Mouse (Mus musculus) urinary bladder, postnatal 25 days (tissue): Measurements from ENCODE around the gene Dnah12.
"Not testable (repeated sequence)": the region's sequence is repeated elsewhere in the genome, so short reads cannot be mapped to it uniquely, and the experiment has no call there.

ENCODE experiments used
- DNase-seq: peaks from one replicate; pipeline ENCODE4 v3.0.0; 2022; ENCODE audit warnings: low spot score

Gene Dnah12

DNA sequence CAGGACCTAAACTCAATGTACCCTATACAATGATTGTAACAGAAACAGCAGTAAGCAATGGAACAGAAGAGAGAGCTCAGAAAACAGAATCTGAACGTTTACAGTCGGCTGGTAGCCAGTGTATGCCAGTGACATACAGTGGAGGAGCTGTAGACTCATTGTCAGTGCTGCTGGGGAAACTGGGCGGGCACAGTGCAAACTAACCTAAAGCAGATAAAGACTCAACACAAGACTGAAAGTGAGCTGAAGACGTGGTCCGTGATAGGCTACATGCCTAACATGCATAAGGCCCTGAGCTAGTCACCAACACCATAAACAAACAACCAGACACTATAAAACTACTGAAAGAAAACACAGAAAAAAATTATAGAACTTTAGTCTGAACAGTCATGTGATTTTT is 188.6 kb downstream of the Dnah12 start:
- no peak for DNase-seq

DNA sequence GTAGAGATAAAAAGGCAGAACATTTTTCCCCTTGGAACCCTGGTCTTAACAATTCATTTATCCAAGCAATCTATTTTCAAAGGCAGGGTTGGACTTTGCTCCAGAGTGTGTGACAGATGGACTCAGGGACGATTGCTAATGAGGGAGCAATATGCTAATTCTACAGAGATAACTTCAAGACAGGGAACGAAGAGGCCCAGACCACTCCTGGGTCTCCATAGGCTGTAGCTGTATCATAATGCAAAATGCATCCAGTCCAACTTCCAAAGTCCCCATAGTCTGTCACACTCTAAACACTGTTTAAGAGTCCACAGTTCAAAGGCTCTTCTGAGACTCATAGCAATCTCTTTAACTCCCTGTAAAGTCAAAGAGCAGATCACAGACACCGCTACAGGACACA is 194.2 kb downstream of the Dnah12 start:
- no peak for DNase-seq

DNA sequence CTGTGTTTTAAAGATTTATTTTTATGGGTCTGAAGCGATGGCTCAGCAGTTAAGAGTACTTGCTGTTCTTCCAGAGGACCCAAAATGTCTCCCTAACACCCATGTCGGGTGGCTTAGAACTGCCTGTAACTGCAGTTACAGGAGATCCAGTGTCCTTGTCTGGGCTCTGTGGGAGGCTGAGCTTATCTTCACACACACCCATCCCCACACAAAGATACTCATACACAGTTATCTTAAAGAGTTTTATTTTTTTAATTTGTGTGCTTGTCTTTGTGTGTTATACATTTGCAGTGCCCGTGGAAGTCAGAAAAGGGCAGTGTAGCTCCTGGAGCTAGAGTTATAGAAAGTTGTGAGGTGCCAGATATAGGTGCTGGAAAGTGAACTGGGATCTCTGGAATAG is 197.7 kb downstream of the Dnah12 start:
- DNase-seq: no peak

DNA sequence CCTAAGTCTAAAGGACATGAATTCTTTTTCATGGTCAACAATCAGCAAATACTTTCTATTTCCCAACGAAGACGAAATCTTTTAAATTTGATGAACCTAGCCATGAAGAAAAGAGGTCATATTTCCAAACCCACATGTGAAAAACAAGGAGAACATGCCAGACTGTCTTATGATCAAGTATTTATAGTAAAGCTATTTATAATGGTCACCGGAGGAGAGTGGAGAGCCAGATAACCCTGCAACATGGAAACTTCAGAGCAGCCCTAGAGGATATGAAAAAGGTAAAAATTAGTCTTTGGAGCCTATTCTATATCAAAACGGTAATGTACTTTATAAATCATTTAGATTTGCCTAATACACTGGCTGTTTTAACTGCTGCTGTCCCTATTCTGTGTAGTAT is 201.3 kb downstream of the Dnah12 start, which contains the start of gene Asb14:
TSS of gene Asb14 (plus strand) at position 166 of the 400 bp plus-strand sequence.
- DNase-seq: no peak

DNA sequence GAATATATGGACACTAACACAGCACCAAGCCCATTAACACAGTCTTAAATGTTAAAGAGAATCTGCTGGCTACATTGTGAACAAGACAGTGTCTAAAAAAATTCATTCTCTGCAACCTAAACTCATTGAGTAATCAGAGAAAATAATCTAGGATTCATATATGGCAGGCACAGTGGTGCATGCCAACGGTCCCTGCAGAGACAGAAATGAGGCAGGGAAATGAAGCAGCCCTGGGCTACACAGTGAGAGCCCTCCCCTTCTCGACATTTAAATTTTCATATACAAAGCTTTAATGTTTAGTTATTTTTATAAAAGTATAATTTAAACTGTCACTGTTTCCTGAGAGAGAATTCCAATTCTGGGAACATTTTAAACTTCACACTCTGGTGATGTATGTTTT is 206.4 kb downstream of the Dnah12 start:
- DNase-seq: no peak

DNA sequence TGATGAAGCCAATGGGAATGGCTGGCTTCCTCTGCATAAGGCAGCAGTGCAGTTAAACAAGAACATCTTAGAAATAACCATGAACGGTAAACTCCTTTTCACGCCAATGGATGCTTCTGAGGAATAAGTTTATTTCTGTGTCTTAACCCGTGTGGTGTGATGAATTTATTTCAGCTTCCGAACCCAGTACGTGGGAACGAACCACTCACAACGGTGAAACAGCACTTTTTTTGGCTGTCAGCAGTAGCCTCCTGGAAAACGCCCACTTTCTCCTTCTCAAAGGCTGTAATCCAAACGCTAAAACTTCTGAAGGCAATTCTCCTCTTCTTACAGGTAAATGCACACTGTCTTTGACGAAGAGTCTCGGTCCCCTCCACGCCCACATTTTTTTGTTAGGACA is 207.8 kb downstream of the Dnah12 start:
- no peak for DNase-seq

DNA sequence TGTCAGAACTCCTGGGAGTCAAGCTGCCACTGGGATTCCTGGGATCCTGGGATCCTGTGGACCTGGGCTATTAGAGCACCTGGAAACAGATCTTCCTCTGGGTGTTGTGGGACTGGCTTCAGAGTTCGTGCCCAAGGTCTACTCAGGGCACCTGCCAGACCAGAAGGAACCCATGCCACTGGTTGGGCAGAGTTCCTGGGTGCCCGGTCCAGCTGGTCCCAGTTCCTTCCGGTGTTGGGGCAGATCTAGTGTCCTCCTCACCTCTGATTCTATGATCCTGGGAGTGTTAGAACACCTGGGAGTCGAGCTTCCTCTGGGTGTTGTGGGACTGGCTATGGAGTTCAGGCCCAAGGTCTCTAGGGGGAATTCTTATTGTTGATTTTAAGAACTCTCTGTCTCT is 214.3 kb downstream of the Dnah12 start:
- no peak for DNase-seq

DNA sequence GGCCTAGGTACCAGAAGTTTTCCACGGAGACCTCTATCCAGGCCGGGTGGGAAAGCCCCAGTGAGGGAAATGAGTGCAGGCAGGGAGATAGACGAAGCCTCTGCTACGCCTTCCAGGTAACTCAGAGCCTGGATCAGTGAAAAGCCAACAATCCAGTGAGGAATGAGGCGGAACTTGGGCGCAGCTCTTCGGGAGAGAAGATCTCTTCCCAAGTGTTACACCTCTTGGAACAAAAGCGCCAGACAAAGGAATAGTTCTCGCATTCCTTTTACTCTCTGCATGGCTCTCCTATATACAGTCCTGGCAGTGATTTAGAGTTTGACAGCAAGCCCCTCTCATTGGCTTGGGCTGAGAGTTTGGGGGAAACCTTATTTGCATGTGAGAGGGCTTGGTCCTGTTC is 217.4 kb downstream of the Dnah12 start:
- DNase-seq: not testable (repeated sequence)

DNA sequence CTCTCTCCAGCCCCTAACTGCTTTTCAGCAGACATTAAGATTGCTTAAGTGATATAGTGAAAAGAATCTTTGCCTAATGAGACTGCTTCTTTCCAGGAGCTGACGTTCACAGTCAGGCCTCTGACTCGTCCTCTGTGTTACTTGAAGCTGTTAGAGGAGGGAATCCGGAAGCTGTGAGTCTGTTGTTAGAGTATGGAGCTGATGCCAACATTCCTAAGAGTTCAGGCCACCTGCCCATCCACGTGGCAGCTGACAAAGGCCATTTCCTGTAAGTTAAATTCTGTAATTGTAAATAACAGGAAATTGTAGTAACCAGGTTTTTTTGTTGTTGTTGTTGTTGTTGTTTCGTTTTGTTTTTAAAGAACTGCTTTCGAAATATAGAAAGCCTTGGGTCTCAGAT is 218.1 kb downstream of the Dnah12 start:
- no peak for DNase-seq

DNA sequence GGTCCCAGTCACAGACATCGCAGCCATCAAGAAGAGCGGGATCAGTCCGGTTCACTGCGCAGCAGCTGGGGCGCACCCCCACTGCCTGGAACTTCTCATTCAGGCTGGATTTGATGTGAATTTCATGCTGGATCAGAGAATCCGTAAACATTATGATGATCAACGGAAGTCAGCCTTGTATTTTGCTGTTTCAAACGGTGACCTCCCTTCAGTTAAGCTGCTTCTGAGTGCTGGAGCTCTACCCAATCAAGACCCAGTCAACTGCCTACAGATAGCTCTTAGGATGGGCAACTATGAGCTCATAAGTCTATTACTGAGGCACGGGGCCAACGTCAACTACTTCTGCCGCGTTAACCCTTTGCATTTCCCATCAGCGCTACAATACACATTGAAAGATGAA is 218.8 kb downstream of the Dnah12 start:
- no peak for DNase-seq

DNA sequence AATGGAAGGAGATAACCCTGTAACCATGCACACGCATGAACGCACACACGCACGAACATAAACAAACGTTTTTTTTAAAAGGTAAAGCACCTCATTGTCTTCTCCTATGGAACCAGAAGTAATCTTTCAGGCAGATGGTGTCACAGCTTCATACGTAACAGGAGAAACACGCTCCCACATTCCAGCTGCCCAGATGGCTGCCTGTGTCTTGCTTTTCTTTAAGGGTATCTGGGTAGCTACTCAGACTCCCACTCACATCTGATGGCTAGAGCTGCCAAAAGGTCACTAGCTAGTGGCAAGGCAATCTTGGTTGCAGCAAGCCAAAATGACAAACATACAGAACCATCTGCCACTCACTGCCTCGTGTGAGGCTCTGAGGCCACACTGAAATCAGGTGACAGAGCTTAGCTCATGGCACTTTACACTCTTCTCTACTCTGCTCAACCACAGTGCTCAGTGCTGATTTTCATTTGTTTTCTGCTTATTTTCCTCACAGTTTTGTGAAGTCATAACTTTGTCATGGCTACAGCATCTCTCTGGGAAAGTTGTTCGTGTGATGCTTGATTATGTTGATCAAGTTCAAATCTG is 220.7 kb downstream of the Dnah12 start:
- DNase-seq: no peak

DNA sequence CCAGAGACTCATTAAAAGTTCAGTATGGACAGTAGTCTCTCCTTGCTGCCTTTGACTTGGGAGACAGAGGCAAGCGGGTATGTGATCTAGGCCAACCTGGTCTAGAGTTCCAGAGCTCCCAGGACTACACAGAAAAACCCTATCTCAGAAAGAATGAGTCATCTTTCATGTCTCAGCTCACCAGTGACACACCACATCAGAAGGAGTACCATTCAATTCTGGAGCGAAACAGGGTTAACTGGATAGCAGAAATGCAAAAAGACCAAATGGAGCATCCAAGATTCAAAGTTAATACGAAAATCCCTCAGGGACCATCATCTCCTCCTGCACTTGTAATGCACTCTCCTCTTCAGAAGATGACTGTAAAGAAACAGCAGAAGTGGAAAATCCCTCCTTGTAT is 226.2 kb downstream of the Dnah12 start:
- no peak for DNase-seq

DNA sequence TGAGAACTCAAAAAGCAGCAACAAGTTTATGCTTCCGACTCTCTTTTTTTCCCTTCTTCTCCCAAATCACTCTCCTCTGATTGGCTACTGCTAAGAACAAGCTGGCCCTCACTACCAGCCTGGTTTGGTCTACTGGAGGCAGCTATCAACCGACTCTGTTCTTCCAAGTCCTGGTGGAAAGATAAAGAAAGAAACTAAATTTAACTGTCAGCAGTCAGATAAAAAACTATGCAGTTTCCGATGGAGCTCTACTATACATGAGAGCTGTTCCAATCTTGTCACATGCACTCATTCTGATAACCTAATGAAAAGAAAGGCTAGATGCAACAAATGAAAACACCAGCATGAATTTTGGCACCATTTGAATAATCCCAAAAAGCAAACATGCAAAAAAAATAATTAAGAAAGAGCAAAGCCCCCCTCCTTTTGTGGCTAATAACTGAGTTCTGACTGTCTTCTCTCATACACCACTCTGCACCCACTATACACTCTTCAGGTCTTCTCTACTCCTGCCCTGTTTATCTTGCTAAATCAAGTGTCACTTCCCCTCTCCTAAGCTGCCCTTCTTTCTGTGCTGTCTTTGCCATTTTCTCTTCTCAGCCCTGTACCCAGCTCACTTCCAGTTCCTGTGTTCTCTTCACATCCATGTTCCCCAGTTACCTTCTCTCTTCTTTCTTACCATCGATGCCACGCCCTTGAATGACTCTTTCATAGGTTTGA is 230.8 kb downstream of the Dnah12 start:
- DNase-seq: no peak

DNA sequence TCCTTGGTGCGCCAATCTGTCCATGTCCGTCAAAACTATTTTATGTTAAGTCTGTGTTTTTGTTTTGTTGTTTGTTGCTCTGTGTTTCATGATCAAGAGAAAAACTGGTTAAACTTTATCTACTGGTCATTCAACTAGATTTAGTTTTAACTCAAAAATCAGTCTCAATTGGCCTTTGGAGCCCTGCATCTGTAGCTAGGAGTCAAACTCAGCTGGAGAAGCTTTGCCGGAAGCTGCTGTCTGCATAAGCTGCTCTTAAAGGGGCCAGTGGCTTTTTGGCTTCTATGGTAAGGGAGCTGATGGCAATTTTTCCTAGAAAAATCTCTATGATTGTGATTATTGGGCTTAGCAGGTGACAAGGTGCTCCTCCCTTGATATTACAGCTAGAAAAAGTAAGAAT is 241.8 kb downstream of the Dnah12 start:
- no peak for DNase-seq

DNA sequence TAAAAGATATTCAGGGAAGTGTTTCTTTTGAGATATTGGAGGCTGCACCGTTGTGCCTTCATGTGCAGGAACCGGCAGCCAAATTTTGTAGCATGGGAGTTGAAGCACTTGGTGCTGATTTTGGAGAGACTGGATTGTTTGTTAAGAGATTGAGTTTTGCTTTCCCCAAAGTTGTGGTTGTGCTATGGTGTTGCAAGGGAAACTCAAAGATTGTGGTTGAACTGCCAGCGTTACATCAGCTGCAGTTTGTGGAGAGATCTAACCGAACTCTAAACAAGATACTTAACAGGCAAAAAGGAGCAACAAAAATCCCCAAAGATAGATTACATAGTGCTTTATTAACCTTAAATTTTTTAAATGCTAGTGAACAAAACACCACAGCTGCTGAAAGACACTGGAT is 242.5 kb downstream of the Dnah12 start:
- DNase-seq: no peak
